Mouse (Mus musculus): ENCODE results near the gene Cdc37.

Cdc37 gene

DNA sequence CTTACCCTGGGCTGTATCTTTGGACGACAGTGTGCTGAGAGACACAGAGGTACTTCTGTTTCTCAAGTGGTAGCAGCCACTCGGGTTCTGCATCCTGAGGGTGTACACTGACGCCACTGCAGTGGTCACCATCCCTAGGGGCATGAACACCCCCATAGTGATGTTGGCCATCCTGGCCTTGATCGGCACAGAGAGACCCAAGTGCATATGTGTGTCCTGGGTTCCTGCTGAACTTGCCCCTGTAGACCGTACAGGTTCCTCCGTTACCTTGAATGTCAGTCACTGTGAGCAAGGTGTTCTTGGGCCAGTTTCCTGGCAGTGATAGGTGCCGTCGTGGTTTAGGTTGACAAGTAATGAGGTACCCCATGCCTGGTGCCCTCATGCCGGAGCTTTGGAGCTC lies 56.4 kb downstream of the Cdc37 start:
- DNase-seq: no peak

DNA sequence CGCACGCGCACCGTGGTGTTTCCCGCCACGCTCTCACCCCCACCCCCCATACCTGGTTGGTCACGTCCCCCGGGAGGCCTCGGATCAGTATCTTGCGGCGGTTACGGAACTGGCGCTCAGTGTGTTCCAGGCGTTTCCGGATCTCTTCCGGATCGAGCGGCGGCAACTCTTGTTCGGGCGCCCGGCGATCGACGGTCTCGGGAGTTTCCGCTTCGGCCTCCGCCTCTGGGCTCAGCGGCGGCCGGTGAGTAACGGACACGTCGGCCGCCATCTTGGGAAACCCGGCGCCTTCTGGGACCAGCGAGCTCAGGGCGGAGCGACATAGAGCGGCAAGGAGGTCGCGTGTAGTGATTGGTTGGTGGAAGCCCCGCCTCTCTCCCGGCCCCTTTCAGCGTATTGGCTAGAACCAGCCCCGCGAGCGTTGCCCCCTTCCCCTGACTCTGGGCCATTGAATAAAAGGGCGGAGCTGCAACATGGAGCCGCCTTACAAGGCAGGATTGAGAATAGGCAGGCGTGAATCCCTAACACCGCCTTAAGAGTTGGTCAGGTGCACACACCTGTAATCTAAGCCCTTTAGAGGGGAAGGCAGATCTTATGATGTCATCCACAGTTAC lies 58.0 kb downstream of the Cdc37 start, which contains the start of the genes Gm38431 and Raver1:
Gene Gm38431 (minus strand): TSS at position 291 of the 614 bp plus-strand sequence.
Gene Raver1 (minus strand): TSS at position 302 of the 614 bp plus-strand sequence.
- peak; percentile 98 for DNase-seq

DNA sequence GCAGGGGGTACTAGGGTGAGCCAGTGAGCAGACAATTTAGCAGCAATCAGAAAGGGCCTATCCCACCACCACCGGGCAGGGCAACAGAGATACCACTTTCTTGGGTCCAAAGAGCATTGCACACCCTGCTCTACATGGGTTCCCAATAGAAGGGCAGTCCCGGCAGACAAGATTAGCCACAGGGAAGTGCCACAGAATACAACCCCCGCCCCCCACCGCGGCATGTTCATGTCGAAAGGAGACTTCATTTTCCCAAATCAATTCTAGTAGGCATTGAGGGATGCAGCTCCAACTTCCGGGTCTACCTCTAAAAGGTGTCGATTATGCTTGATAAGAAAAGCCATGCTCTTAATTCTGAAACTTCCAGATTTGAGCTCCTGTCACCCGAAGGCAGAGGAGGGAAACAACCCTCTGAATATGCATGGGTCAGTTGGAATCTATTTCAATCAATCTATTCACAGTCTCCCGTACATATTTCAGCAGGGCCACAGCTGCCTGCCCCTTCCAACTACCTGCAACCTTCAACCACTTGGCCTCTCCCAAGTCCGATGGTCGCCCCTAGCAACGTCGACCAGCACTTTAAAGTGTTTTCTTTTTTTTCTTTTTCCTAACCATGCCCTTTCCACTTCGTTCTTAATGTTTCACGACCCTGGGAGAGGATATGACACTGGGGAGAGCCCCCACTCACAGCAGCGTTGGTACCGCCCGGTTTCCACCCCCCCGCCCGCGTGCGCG lies 58.6 kb downstream of the Cdc37 start:
- no peak for DNase-seq

DNA sequence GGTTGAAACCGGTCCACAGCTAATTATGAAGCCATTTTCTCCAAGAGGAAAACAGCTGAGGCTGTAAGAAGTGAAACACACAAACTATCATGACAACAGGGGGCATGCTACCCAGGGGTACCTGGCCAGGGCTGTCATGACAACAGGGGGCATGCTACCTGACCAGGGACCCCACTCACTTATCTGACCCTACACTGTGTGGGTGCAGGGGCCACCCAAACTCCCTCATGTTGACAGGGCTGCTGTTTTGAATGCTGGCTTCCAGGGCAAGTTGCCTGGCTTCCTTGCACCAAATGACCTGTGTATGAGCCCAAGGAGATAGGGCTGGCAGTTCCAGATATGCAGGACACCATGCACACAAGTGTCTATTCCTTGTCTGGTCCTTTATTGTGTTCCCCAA lies 59.2 kb downstream of the Cdc37 start:
- DNase-seq: no peak

DNA sequence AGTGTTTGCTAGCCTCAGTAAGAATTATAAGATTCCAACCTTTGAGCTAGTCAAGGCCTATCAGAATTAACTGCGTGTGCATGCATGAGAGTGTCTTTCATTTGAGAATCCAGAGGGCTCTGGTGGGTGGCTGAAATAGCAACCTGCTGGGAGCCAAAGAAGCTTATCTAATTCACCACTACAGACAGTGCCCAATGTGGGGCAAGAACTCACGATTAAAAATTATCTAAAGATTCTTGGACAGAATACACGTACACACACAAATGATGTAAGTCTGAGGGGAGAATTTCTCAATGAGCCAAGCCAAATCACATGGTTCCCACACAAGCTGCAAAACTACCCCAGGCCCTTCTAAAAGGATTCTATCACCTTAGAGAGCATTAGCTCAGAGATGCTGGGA lies 66.5 kb downstream of the Cdc37 start:
- no peak for DNase-seq
